Mouse (Mus musculus) lung, embryonic 16.5 days (tissue): ENCODE results near the gene Zfp846. TPM values are rescaled to one million over a fixed set of nuclear protein-coding genes. Genes with fewer than 3 reads are reported as not detected.
A peak's percentile ranks its signal among the peaks of the same experiment; 100 is the strongest.

Experiments used
- ATAC-seq: fragments of 200-750 bp; cut with Nextera tagmentation; 2 replicates; pipeline ENCODE4 v1.8.0; 2017; ENCODE audit warnings: low read depth, mild to moderate bottlenecking, moderate library complexity
- H3K27ac ChIP-seq: fragments of 300-500 bp; sonication (generic); 2 replicates; pipeline ENCODE4 v1.5.1; 2014; ENCODE audit warnings: mild to moderate bottlenecking, control low read depth, low read length
- H3K27me3 ChIP-seq: fragments of 300-500 bp; sonication (generic); 2 replicates; pipeline ENCODE4 v1.6.1; 2014; ENCODE audit warnings: low read depth, low read length, mixed read lengths; ENCODE audit not compliant: control insufficient read depth, insufficient read depth
- H3K36me3 ChIP-seq: fragments of 300-500 bp; sonication (generic); 2 replicates; pipeline ENCODE4 v1.6.1; 2014; ENCODE audit warnings: low read length; ENCODE audit not compliant: control insufficient read depth, insufficient read depth
- H3K4me1 ChIP-seq: fragments of 300-500 bp; sonication (generic); replicated peaks from 2 replicates; pipeline ENCODE4 v1.6.1; 2014; ENCODE audit warnings: low read length, mixed read lengths; ENCODE audit not compliant: control insufficient read depth, insufficient read depth
- H3K4me2 ChIP-seq: fragments of 300-500 bp; sonication (generic); 2 replicates; pipeline ENCODE4 v1.6.1; 2014; ENCODE audit warnings: low read depth, low read length, control low read depth
- H3K4me3 ChIP-seq: fragments of 300-500 bp; sonication (generic); 2 replicates; pipeline ENCODE4 v1.5.1; 2014; ENCODE audit warnings: mild to moderate bottlenecking, low read length, control low read depth
- H3K9ac ChIP-seq: fragments of 300-500 bp; sonication (generic); 2 replicates; pipeline ENCODE4 v1.6.1; 2014; ENCODE audit warnings: low read length, control low read depth
- H3K9me3 ChIP-seq: fragments of 300-500 bp; sonication (generic); 2 replicates; pipeline ENCODE4 v1.6.1; 2016; ENCODE audit warnings: low read length; ENCODE audit not compliant: control insufficient read depth
- WGBS: fragments of 180-500 bp; shearing (Covaris S2); extraction: QIAGEN DNeasy Blood & Tissue Kit; methylation state at CpG from one replicate; pipeline ENCODE4 v1.1.7; 2014; 5-methylcytosine and 5-hydroxymethylcytosine counted together
- polyA plus RNA-seq: library from polyadenylated mRNA; unstranded; fragments of >200 nt; fragmentation: Nextera tagmentation; extraction: Ambion mirVana; gene quantifications from 2 replicates; pipeline ENCODE4 v1.2.1, GENCODE M21; 2015

Gene Zfp846
- polyA plus RNA-seq, 1 experiment from 2014 or later = 18.1 TPM

DNA sequence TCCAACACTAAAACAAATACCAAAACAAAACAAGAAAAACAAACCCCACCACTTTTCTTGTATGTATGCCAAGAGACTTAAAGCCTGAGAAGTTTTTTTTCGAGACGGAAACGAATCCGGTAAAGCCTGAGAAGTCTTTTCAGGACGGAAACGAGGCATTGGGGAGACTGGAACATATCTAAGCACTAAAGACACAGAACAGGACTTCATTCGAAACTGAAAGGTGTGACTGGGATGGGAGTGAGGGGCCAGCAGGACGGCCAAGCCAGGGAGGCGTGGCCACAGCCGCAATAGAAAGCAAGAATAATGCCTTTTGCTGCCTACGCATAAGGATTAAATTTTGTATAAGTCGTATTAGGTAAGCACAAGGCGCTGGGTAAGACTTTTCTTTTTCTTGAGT, 62.7 kb downstream of the Zfp846 start:
- peaks cover 10% of the 10 kb centered on the region for H3K36me3 ChIP-seq
- H3K4me1 ChIP-seq = peaks cover 19% of the 10 kb centered on the region; the same call in 1 of the 2 replicates
- no peak for ATAC-seq
- H3K27ac ChIP-seq = peak overlapping the region; percentile 97; the same call in 1 of the 2 replicates
- peak overlapping the region; percentile 84 for H3K9ac ChIP-seq
- peak overlapping the region; percentile 83 for H3K4me2 ChIP-seq
- WGBS = 5% methylated on average over 13 of the region's 13 CpGs
- H3K4me3 ChIP-seq = peak overlapping the region; percentile 94
- H3K27me3 ChIP-seq = no peaks in the 10 kb centered on the region
- no peaks in the 10 kb centered on the region for H3K9me3 ChIP-seq

GRCm38 (mm10) chr9:20644360-20645081, 63.4 kb downstream of the Zfp846 start, which contains the start of gene Fbxl12:
Fbxl12 (minus strand) TSS chr9:20644767.
- WGBS = under 1% methylated on average over 43 of the region's 43 CpGs

GRCm38 (mm10) chr9:20645121-20645520, 64.0 kb downstream of the Zfp846 start:
- no peaks in the 10 kb centered on the region for H3K9me3 ChIP-seq
- peak overlapping the region; percentile 84 for H3K9ac ChIP-seq
- H3K4me2 ChIP-seq = peak overlapping the region; percentile 83
- H3K36me3 ChIP-seq = peaks cover 14% of the 10 kb centered on the region
- peak overlapping the region; percentile 94 for H3K4me3 ChIP-seq
- 2% methylated on average over 17 of the region's 17 CpGs for WGBS
- peak overlapping the region; percentile 76 for H3K27ac ChIP-seq
- ATAC-seq = no peak
- H3K27me3 ChIP-seq = no peaks in the 10 kb centered on the region
- H3K4me1 ChIP-seq = peaks cover 19% of the 10 kb centered on the region; the same call in 1 of the 2 replicates

More at GRCm38 (mm10) chr9:20644360-20645081, 63.4 kb downstream of the Zfp846 start, which contains the start of gene Fbxl12:
- Histone ChIP-seq H3K9ac (peak within 1 kb of the TSS; percentile 84), H3K4me2 (peak within 1 kb of the TSS; percentile 83), H3K27me3 (no peaks in the 10 kb centered on the region), H3K9me3 (no peaks in the 10 kb centered on the region), H3K4me3 (peak within 1 kb of the TSS; percentile 94), H3K4me1 (peaks cover 19% of the 10 kb centered on the region; the same call in 1 of the 2 replicates), H3K36me3 (peaks cover 14% of the 10 kb centered on the region), H3K27ac (peak within 1 kb of the TSS; percentile 97)
- ATAC-seq = no peak

- peaks cover 22% of the 10 kb centered on the region for H3K36me3 ChIP-seq
- no peaks in the 10 kb centered on the region for H3K27me3 ChIP-seq
- H3K4me2 ChIP-seq = peak within 1 kb of the TSS; percentile 80
- H3K9me3 ChIP-seq = no peaks in the 10 kb centered on the region
- H3K4me3 ChIP-seq = peak within 1 kb of the TSS; percentile 99
- H3K4me1 ChIP-seq = peaks cover 14% of the 10 kb centered on the region
- H3K9ac ChIP-seq = peak within 1 kb of the TSS; percentile 96
- under 1% methylated on average over 45 of the region's 45 CpGs for WGBS
- peak; percentile 100 for ATAC-seq
- peak within 1 kb of the TSS; percentile 43; the same call in 1 of the 2 replicates for H3K27ac ChIP-seq
Measured at GRCm38 (mm10) chr9:20651602-20652259, 70.6 kb downstream of the Zfp846 start, which contains the start of gene Pin1. Pin1 (plus strand) TSS chr9:20652095.

- Histone ChIP-seq H3K4me3 (peak overlapping the region; percentile 99), H3K4me2 (peak overlapping the region; percentile 80), H3K9me3 (no peaks in the 10 kb centered on the region), H3K27ac (peak overlapping the region; percentile 31; the same call in 1 of the 2 replicates), H3K9ac (peak overlapping the region; percentile 96), H3K36me3 (peaks cover 23% of the 10 kb centered on the region), H3K27me3 (no peaks in the 10 kb centered on the region), H3K4me1 (peaks cover 14% of the 10 kb centered on the region)
- WGBS = under 1% methylated on average over 25 of the region's 25 CpGs
- peak; percentile 4; the same call in 1 of the 2 replicates for ATAC-seq
Measured at GRCm38 (mm10) chr9:20652260-20652658, 71.2 kb downstream of the Zfp846 start.

- H3K4me3 ChIP-seq = no peak overlapping the region
Measured at GRCm38 (mm10) chr9:20653859-20654258, 72.8 kb downstream of the Zfp846 start.

More at GRCm38 (mm10) chr9:20653859-20654258, 72.8 kb downstream of the Zfp846 start:
- Histone ChIP-seq H3K9ac (no peak overlapping the region), H3K36me3 (peaks cover 24% of the 10 kb centered on the region), H3K9me3 (no peaks in the 10 kb centered on the region), H3K27ac (no peak overlapping the region), H3K4me2 (no peak overlapping the region), H3K27me3 (no peaks in the 10 kb centered on the region), H3K4me1 (peaks cover 14% of the 10 kb centered on the region)
- no peak for ATAC-seq
- WGBS = 90% methylated on average over 3 of the region's 3 CpGs

Other genes starting within 250 kb of the Zfp846 start
- not detected in 2 replicates for gene Olfr18, start 245.2 kb upstream of the Zfp846 start, polyA plus RNA-seq
- gene Zfp560, start 196.1 kb upstream of the Zfp846 start, polyA plus RNA-seq = 38.5 and 40.0 TPM in 2 replicates
- 20.5 and 21.5 TPM in 2 replicates for gene Zfp26, start 121.1 kb upstream of the Zfp846 start, polyA plus RNA-seq
- 21.4 and 24.0 TPM in 2 replicates for gene Zfp426, start 88.5 kb upstream of the Zfp846 start, polyA plus RNA-seq
- gene Zfp266, start 59.9 kb upstream of the Zfp846 start, polyA plus RNA-seq = 113 and 120 TPM in 2 replicates
- gene Ubl5, start 61.6 kb downstream of the Zfp846 start, polyA plus RNA-seq = 422 and 439 TPM in 2 replicates
- 20.9 and 24.5 TPM in 2 replicates for gene Fbxl12, start 63.5 kb downstream of the Zfp846 start, polyA plus RNA-seq
- gene Pin1, start 70.8 kb downstream of the Zfp846 start, polyA plus RNA-seq = 47.4 and 50.3 TPM in 2 replicates
- 2.9 and 3.7 TPM in 2 replicates for gene Olfm2, start 165.1 kb downstream of the Zfp846 start, polyA plus RNA-seq
- 1.2 and 1.8 TPM in 2 replicates for gene Col5a3, start 233.8 kb downstream of the Zfp846 start, polyA plus RNA-seq
- gene Rdh8, start 237.2 kb downstream of the Zfp846 start, polyA plus RNA-seq = not detected in 2 replicates